Mouse (Mus musculus): ENCODE measurements around the gene Alk. TPM values are rescaled to one million over a fixed set of nuclear protein-coding genes. Genes with fewer than 3 reads are reported as not detected.

Gene Alk
- polyA plus RNA-seq, 1 experiment = 0.03 TPM

GRCm38 (mm10) chr17:72132140-72132911 is 472.1 kb downstream of the Alk start:
- Histone ChIP-seq H3K27me3 (ENCODE audit: control insufficient read depth, insufficient read depth, low read length) (no peaks in the 10 kb centered on the region), H3K36me3 (ENCODE audit: control insufficient read depth, insufficient read depth, low read length) (no peaks in the 10 kb centered on the region), H3K27ac (ENCODE audit: control insufficient read depth, insufficient read depth, low read length) (no peak overlapping the region), H3K4me1 (replicated peaks; ENCODE audit: control insufficient read depth, insufficient read depth, low read length) (no peaks in the 10 kb centered on the region), H3K4me3 (ENCODE audit: control insufficient read depth, insufficient read depth, low read length) (no peak overlapping the region)
- TF ChIP-seq CTCF (IDR thresholded peaks at IDR 0.05; ENCODE audit: borderline replicate concordance, control insufficient read depth, extremely low read depth, insufficient read depth, low read length, poor library complexity) = no peak
- TF ChIP-seq POLR2A (IDR thresholded peaks at IDR 0.05; ENCODE audit: control insufficient read depth, extremely low read depth, insufficient read depth, low read length, poor library complexity) = no peak
- no peak for DNase-seq
- 92% methylated on average over 8 of the region's 8 CpGs for WGBS

DNA sequence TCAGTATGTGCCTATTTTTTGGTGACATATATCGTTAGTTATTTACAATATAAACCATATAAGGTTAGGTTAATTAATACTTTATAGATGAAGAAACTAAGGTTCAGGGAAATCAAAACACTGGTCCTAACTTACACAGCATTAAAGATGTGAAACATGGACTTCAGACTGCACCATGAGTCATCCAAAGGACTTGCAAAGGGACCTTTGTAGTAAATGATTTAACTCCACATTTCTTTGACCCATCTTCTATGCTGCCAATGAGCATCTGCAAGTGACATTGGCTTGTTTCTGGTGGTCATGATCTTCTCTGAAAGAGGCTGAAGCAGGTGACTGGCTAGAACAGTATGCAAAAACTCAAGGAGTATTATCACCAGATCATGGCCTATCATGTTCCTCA is 482.8 kb downstream of the Alk start:
- Histone ChIP-seq H3K27ac (ENCODE audit: control insufficient read depth, insufficient read depth, low read length) (no peak overlapping the region), H3K36me3 (ENCODE audit: control insufficient read depth, insufficient read depth, low read length) (no peaks in the 10 kb centered on the region), H3K4me1 (replicated peaks; ENCODE audit: control insufficient read depth, insufficient read depth, low read length) (no peaks in the 10 kb centered on the region), H3K4me3 (ENCODE audit: control insufficient read depth, insufficient read depth, low read length) (no peak overlapping the region), H3K27me3 (ENCODE audit: control insufficient read depth, insufficient read depth, low read length) (no peaks in the 10 kb centered on the region)
- DNase-seq = no peak
- 98% methylated on average over 1 of the region's 1 CpGs for WGBS
- TF ChIP-seq CTCF (IDR thresholded peaks at IDR 0.05; ENCODE audit: borderline replicate concordance, control insufficient read depth, extremely low read depth, insufficient read depth, low read length, poor library complexity) (no peak), POLR2A (IDR thresholded peaks at IDR 0.05; ENCODE audit: control insufficient read depth, extremely low read depth, insufficient read depth, low read length, poor library complexity) (no peak)

DNA sequence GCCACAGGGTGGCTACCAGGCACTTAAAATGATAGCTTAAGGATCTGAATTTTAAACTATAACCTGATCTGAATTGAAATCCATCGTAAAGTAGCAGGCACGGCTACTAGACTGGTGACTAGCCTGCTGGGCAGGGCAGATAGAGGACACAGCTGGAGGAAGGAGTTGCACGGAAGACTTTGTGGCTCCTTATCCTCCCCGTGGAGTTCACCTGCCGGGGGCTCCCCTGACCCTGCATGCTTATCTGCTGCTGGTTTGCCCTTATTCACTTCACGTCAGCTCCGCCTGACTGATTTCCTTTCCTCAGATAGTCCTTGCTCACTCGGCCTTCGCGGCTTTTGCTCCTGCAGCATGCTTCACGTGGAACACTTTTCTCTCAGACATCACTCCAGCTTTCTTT is 484.1 kb downstream of the Alk start:
- no peak for TF ChIP-seq CTCF (IDR thresholded peaks at IDR 0.05; ENCODE audit: borderline replicate concordance, control insufficient read depth, extremely low read depth, insufficient read depth, low read length, poor library complexity)
- no peak for TF ChIP-seq POLR2A (IDR thresholded peaks at IDR 0.05; ENCODE audit: control insufficient read depth, extremely low read depth, insufficient read depth, low read length, poor library complexity)
- Histone ChIP-seq H3K4me3 (ENCODE audit: control insufficient read depth, insufficient read depth, low read length) (no peak overlapping the region), H3K4me1 (replicated peaks; ENCODE audit: control insufficient read depth, insufficient read depth, low read length) (no peaks in the 10 kb centered on the region), H3K27me3 (ENCODE audit: control insufficient read depth, insufficient read depth, low read length) (no peaks in the 10 kb centered on the region), H3K27ac (ENCODE audit: control insufficient read depth, insufficient read depth, low read length) (no peak overlapping the region), H3K36me3 (ENCODE audit: control insufficient read depth, insufficient read depth, low read length) (no peaks in the 10 kb centered on the region)
- DNase-seq = no peak
- 91% methylated on average over 11 of the region's 11 CpGs for WGBS

- DNase-seq = no peak
- WGBS = 29% methylated on average over 5 of the region's 5 CpGs
- H3K27me3 ChIP-seq (ENCODE audit: control insufficient read depth, insufficient read depth, low read length) = no peaks in the 10 kb centered on the region
- no peak overlapping the region for H3K4me3 ChIP-seq (ENCODE audit: control insufficient read depth, insufficient read depth, low read length)
- H3K36me3 ChIP-seq (ENCODE audit: control insufficient read depth, insufficient read depth, low read length) = no peaks in the 10 kb centered on the region
- H3K4me1 ChIP-seq (replicated peaks; ENCODE audit: control insufficient read depth, insufficient read depth, low read length) = no peaks in the 10 kb centered on the region
- H3K27ac ChIP-seq (ENCODE audit: control insufficient read depth, insufficient read depth, low read length) = no peak overlapping the region
- TF ChIP-seq CTCF (IDR thresholded peaks at IDR 0.05; ENCODE audit: borderline replicate concordance, control insufficient read depth, extremely low read depth, insufficient read depth, low read length, poor library complexity) (no peak), POLR2A (IDR thresholded peaks at IDR 0.05; ENCODE audit: control insufficient read depth, extremely low read depth, insufficient read depth, low read length, poor library complexity) (no peak)
Measured at GRCm38 (mm10) chr17:72118376-72118775, 486.1 kb downstream of the Alk start.

GRCm38 (mm10) chr17:72115271-72115944 is 489.0 kb downstream of the Alk start:
- no peak for DNase-seq
- WGBS = 89% methylated on average over 12 of the region's 12 CpGs
- Histone ChIP-seq H3K4me3 (ENCODE audit: control insufficient read depth, insufficient read depth, low read length) (no peak overlapping the region), H3K27me3 (ENCODE audit: control insufficient read depth, insufficient read depth, low read length) (no peaks in the 10 kb centered on the region), H3K27ac (ENCODE audit: control insufficient read depth, insufficient read depth, low read length) (no peak overlapping the region), H3K4me1 (replicated peaks; ENCODE audit: control insufficient read depth, insufficient read depth, low read length) (no peaks in the 10 kb centered on the region), H3K36me3 (ENCODE audit: control insufficient read depth, insufficient read depth, low read length) (no peaks in the 10 kb centered on the region)
- no peak for TF ChIP-seq CTCF (IDR thresholded peaks at IDR 0.05; ENCODE audit: borderline replicate concordance, control insufficient read depth, extremely low read depth, insufficient read depth, low read length, poor library complexity)
- TF ChIP-seq POLR2A (IDR thresholded peaks at IDR 0.05; ENCODE audit: control insufficient read depth, extremely low read depth, insufficient read depth, low read length, poor library complexity) = no peak

DNA sequence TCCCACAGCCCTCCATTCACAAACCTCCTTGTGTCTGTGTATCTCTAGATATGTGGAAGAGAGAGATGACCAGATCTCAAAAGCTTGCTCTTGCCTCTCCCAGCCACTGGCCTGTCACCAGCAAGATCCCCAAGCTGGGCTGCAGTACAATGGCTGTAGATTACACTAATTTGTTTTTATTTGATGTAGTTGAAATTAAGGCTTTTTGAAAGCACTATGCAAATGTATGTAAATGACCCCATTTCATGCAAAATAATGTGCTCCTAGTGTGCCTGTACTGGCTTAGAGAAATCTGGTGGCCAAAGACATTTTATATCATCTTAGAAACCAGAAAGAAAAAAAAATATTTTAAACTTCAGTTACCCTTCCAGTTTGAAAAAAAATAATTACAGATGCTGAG is 492.4 kb downstream of the Alk start:
- no peak for TF ChIP-seq POLR2A (IDR thresholded peaks at IDR 0.05; ENCODE audit: control insufficient read depth, extremely low read depth, insufficient read depth, low read length, poor library complexity)
- H3K36me3 ChIP-seq (ENCODE audit: control insufficient read depth, insufficient read depth, low read length) = no peaks in the 10 kb centered on the region
- no peaks in the 10 kb centered on the region for H3K4me1 ChIP-seq (replicated peaks; ENCODE audit: control insufficient read depth, insufficient read depth, low read length)
- H3K27me3 ChIP-seq (ENCODE audit: control insufficient read depth, insufficient read depth, low read length) = no peaks in the 10 kb centered on the region
- no peak overlapping the region for H3K27ac ChIP-seq (ENCODE audit: control insufficient read depth, insufficient read depth, low read length)
- no peak for DNase-seq
- no peak overlapping the region for H3K4me3 ChIP-seq (ENCODE audit: control insufficient read depth, insufficient read depth, low read length)

Measured in thymus, adult 2 months (tissue).